Mouse (Mus musculus): Measurements from ENCODE around the gene Selenon. TPM values are rescaled to one million over a fixed set of nuclear protein-coding genes. Genes with fewer than 3 reads are reported as not detected.

Gene Selenon
- polyA plus RNA-seq, 1 experiment from 2014 or later: 43.6 TPM

- Histone ChIP-seq H3K4me1 (ENCODE audit: control insufficient read depth in 2 of 2, insufficient read depth in 2 of 2, low read length in 2 of 2) (peaks cover 25 to 29% of the 10 kb centered on the region in 2 experiments), H3K9me3 (ENCODE audit: control insufficient read depth, low read length) (no peaks in the 10 kb centered on the region), H3K27ac (replicated peaks in 1 of 2; ENCODE audit: control insufficient read depth in 1 of 2, insufficient read depth in 1 of 2, low read depth in 2 of 2, low read length in 2 of 2) (no peak overlapping the region), H3K4me3 (ENCODE audit: control insufficient read depth in 1 of 2, insufficient read depth in 1 of 2, low read depth in 1 of 2, low read length in 2 of 2) (no peak overlapping the region), H3K4me2 (ENCODE audit: low read length) (no peak overlapping the region), H3K36me3 (ENCODE audit: control insufficient read depth, insufficient read depth, low read length) (0 out of 2 replicates have a peak, but pooled peaks cover 22% of the 10 kb centered on the region), H3K9ac (ENCODE audit: low read length) (no peak overlapping the region), H3K27me3 (ENCODE audit: control insufficient read depth, insufficient read depth, low read length) (no peaks in the 10 kb centered on the region)
- no peak for ATAC-seq (ENCODE audit: insufficient number of reproducible peaks, insufficient read depth, low FRiP score, low read depth)
- WGBS: 85% methylated on average over 2 of the region's 2 CpGs
Observed at GRCm38 (mm10) chr4:134577281-134577680, 25.3 kb upstream of the Selenon start.

- H3K9me3 ChIP-seq (ENCODE audit: control insufficient read depth, low read length): no peaks in the 10 kb centered on the region
- no peak for ATAC-seq (ENCODE audit: insufficient number of reproducible peaks, insufficient read depth, low FRiP score, low read depth)
- peaks cover 25 to 26% of the 10 kb centered on the region in 2 experiments for H3K4me1 ChIP-seq (ENCODE audit: control insufficient read depth in 2 of 2, insufficient read depth in 2 of 2, low read length in 2 of 2)
- WGBS: 54% methylated on average over 11 of the region's 11 CpGs
- 0 out of 2 replicates have a peak, but pooled peaks cover 19% of the 10 kb centered on the region for H3K36me3 ChIP-seq (ENCODE audit: control insufficient read depth, insufficient read depth, low read length)
- no peaks in the 10 kb centered on the region for H3K27me3 ChIP-seq (ENCODE audit: control insufficient read depth, insufficient read depth, low read length)
- H3K27ac ChIP-seq (replicated peaks in 1 of 2; ENCODE audit: control insufficient read depth in 1 of 2, insufficient read depth in 1 of 2, low read depth in 2 of 2, low read length in 2 of 2): no peak overlapping the region
- H3K4me2 ChIP-seq (ENCODE audit: low read length): no peak overlapping the region
- no peak overlapping the region for H3K9ac ChIP-seq (ENCODE audit: low read length)
- no peak overlapping the region for H3K4me3 ChIP-seq (ENCODE audit: control insufficient read depth in 1 of 2, insufficient read depth in 1 of 2, low read depth in 1 of 2, low read length in 2 of 2)
Observed at GRCm38 (mm10) chr4:134575486-134575885, 23.5 kb upstream of the Selenon start.

- WGBS: 78% methylated on average over 24 of the region's 24 CpGs
- no peaks in the 10 kb centered on the region for H3K27me3 ChIP-seq (ENCODE audit: control insufficient read depth, insufficient read depth, low read length)
- no peaks in the 10 kb centered on the region for H3K4me1 ChIP-seq (ENCODE audit: control insufficient read depth in 2 of 2, insufficient read depth in 2 of 2, low read length in 2 of 2)
- peaks cover 30% of the 10 kb centered on the region for H3K36me3 ChIP-seq (ENCODE audit: control insufficient read depth, insufficient read depth, low read length)
- no peaks in the 10 kb centered on the region for H3K9me3 ChIP-seq (ENCODE audit: control insufficient read depth, low read length)
- H3K27ac ChIP-seq (replicated peaks in 1 of 2; ENCODE audit: control insufficient read depth in 1 of 2, insufficient read depth in 1 of 2, low read depth in 2 of 2, low read length in 2 of 2): no peak overlapping the region
- H3K9ac ChIP-seq (ENCODE audit: low read length): no peak overlapping the region
- no peak overlapping the region for H3K4me3 ChIP-seq (ENCODE audit: control insufficient read depth in 1 of 2, insufficient read depth in 1 of 2, low read depth in 1 of 2, low read length in 2 of 2)
- no peak for ATAC-seq (ENCODE audit: insufficient number of reproducible peaks, insufficient read depth, low FRiP score, low read depth)
- no peak overlapping the region for H3K4me2 ChIP-seq (ENCODE audit: low read length)
Observed at GRCm38 (mm10) chr4:134572449-134573300, 20.7 kb upstream of the Selenon start.

- Histone ChIP-seq H3K9me3 (ENCODE audit: control insufficient read depth, low read length) (peaks cover 4% of the 10 kb centered on the region; the same call in 1 of the 2 replicates), H3K27me3 (ENCODE audit: control insufficient read depth, insufficient read depth, low read length) (no peaks in the 10 kb centered on the region), H3K9ac (ENCODE audit: low read length) (no peak overlapping the region), H3K4me2 (ENCODE audit: low read length) (no peak overlapping the region), H3K36me3 (ENCODE audit: control insufficient read depth, insufficient read depth, low read length) (peaks cover 34% of the 10 kb centered on the region), H3K27ac (replicated peaks in 1 of 2; ENCODE audit: control insufficient read depth in 1 of 2, insufficient read depth in 1 of 2, low read depth in 2 of 2, low read length in 2 of 2) (no peak overlapping the region), H3K4me1 (ENCODE audit: control insufficient read depth in 2 of 2, insufficient read depth in 2 of 2, low read length in 2 of 2) (no peaks in the 10 kb centered on the region), H3K4me3 (ENCODE audit: control insufficient read depth in 1 of 2, insufficient read depth in 1 of 2, low read depth in 1 of 2, low read length in 2 of 2) (no peak overlapping the region)
- ATAC-seq (ENCODE audit: insufficient number of reproducible peaks, insufficient read depth, low FRiP score, low read depth): no peak
- WGBS: 80% methylated on average over 14 of the region's 14 CpGs
Observed at GRCm38 (mm10) chr4:134570704-134571451, 18.9 kb upstream of the Selenon start.

GRCm38 (mm10) chr4:134569831-134570230 lies 17.9 kb upstream of the Selenon start:
- Histone ChIP-seq H3K4me3 (ENCODE audit: control insufficient read depth in 1 of 2, insufficient read depth in 1 of 2, low read depth in 1 of 2, low read length in 2 of 2) (no peak overlapping the region), H3K9me3 (ENCODE audit: control insufficient read depth, low read length) (peaks cover 4% of the 10 kb centered on the region; the same call in 1 of the 2 replicates), H3K4me2 (ENCODE audit: low read length) (no peak overlapping the region), H3K27me3 (ENCODE audit: control insufficient read depth, insufficient read depth, low read length) (no peaks in the 10 kb centered on the region), H3K27ac (replicated peaks in 1 of 2; ENCODE audit: control insufficient read depth in 1 of 2, insufficient read depth in 1 of 2, low read depth in 2 of 2, low read length in 2 of 2) (no peak overlapping the region), H3K9ac (ENCODE audit: low read length) (no peak overlapping the region), H3K36me3 (ENCODE audit: control insufficient read depth, insufficient read depth, low read length) (peaks cover 36% of the 10 kb centered on the region), H3K4me1 (ENCODE audit: control insufficient read depth in 2 of 2, insufficient read depth in 2 of 2, low read length in 2 of 2) (no peaks in the 10 kb centered on the region)
- WGBS: 70% methylated on average over 8 of the region's 8 CpGs
- no peak for ATAC-seq (ENCODE audit: insufficient number of reproducible peaks, insufficient read depth, low FRiP score, low read depth)

- Histone ChIP-seq H3K9ac (ENCODE audit: low read length) (no peak overlapping the region), H3K9me3 (ENCODE audit: control insufficient read depth, low read length) (peaks cover 4% of the 10 kb centered on the region; the same call in 1 of the 2 replicates), H3K4me3 (ENCODE audit: control insufficient read depth in 1 of 2, insufficient read depth in 1 of 2, low read depth in 1 of 2, low read length in 2 of 2) (no peak overlapping the region), H3K36me3 (ENCODE audit: control insufficient read depth, insufficient read depth, low read length) (peaks cover 37% of the 10 kb centered on the region), H3K4me1 (ENCODE audit: control insufficient read depth in 2 of 2, insufficient read depth in 2 of 2, low read length in 2 of 2) (no peaks in the 10 kb centered on the region), H3K27ac (replicated peaks in 1 of 2; ENCODE audit: control insufficient read depth in 1 of 2, insufficient read depth in 1 of 2, low read depth in 2 of 2, low read length in 2 of 2) (no peak overlapping the region), H3K4me2 (ENCODE audit: low read length) (no peak overlapping the region), H3K27me3 (ENCODE audit: control insufficient read depth, insufficient read depth, low read length) (no peaks in the 10 kb centered on the region)
- 73% methylated on average over 6 of the region's 6 CpGs for WGBS
- no peak for ATAC-seq (ENCODE audit: insufficient number of reproducible peaks, insufficient read depth, low FRiP score, low read depth)
Observed at GRCm38 (mm10) chr4:134569205-134569604, 17.2 kb upstream of the Selenon start.

- no peak for ATAC-seq (ENCODE audit: insufficient number of reproducible peaks, insufficient read depth, low FRiP score, low read depth)
- no peaks in the 10 kb centered on the region for H3K4me1 ChIP-seq (ENCODE audit: control insufficient read depth in 2 of 2, insufficient read depth in 2 of 2, low read length in 2 of 2)
- no peak overlapping the region for H3K27ac ChIP-seq (replicated peaks in 1 of 2; ENCODE audit: control insufficient read depth in 1 of 2, insufficient read depth in 1 of 2, low read depth in 2 of 2, low read length in 2 of 2)
- peaks cover 4% of the 10 kb centered on the region; the same call in 1 of the 2 replicates for H3K9me3 ChIP-seq (ENCODE audit: control insufficient read depth, low read length)
- WGBS: 55% methylated on average over 19 of the region's 19 CpGs
- 0 out of 2 replicates have a peak overlapping the region, but pooled peaks have one; percentile 28 for H3K9ac ChIP-seq (ENCODE audit: low read length)
- H3K4me3 ChIP-seq (ENCODE audit: control insufficient read depth in 1 of 2, insufficient read depth in 1 of 2, low read depth in 1 of 2, low read length in 2 of 2): no peak overlapping the region
- H3K27me3 ChIP-seq (ENCODE audit: control insufficient read depth, insufficient read depth, low read length): no peaks in the 10 kb centered on the region
- no peak overlapping the region for H3K4me2 ChIP-seq (ENCODE audit: low read length)
- H3K36me3 ChIP-seq (ENCODE audit: control insufficient read depth, insufficient read depth, low read length): peaks cover 53% of the 10 kb centered on the region
Observed at GRCm38 (mm10) chr4:134567377-134568226, 15.6 kb upstream of the Selenon start.

Data from heart, embryonic 14.5 days (tissue).